Mouse (Mus musculus): Measurements from ENCODE around the gene Pcgf5.

GRCm38 (mm10) chr19:36362541-36362940 lies 14.4 kb downstream of the Pcgf5 start:
- no peak for TF ChIP-seq CTCF (IDR thresholded peaks at IDR 0.05; ENCODE audit: low read depth)
- no peak for TF ChIP-seq EP300 (IDR thresholded peaks at IDR 0.05; ENCODE audit: low read depth)
